Mouse (Mus musculus) C2C12 (cell line): ENCODE results near the gene Hdac8.

Experiments used
- CEBPB ChIP-seq: IDR thresholded peaks from one replicate; pipeline ENCODE4 v1.6.1; 2011; ENCODE audit warnings: low read depth, mild to moderate bottlenecking, control low read depth, moderate library complexity
- CTCF ChIP-seq: IDR thresholded peaks from one replicate; pipeline ENCODE4 v1.5.1; 2011; ENCODE audit not compliant: control insufficient read depth, insufficient read depth, insufficient read length
- MAX ChIP-seq: IDR thresholded peaks from one replicate; pipeline ENCODE4 v1.6.1; 2011; ENCODE audit warnings: mild to moderate bottlenecking, control low read depth
- MYOD1 ChIP-seq: IDR thresholded peaks from one replicate; pipeline ENCODE4 v1.6.1; 2011; ENCODE audit warnings: low read depth; ENCODE audit not compliant: control insufficient read depth, insufficient read length
- MYOG ChIP-seq: IDR thresholded peaks from one replicate; pipeline ENCODE4 v1.6.1; 2011; ENCODE audit not compliant: control insufficient read depth, insufficient read length; ENCODE audit errors: extremely low read depth
- USF1 ChIP-seq: IDR thresholded peaks from one replicate; pipeline ENCODE4 v1.6.1; 2011; ENCODE audit warnings: low read depth, mild to moderate bottlenecking, control low read depth, moderate library complexity

GRCm38 (mm10) chrX:102362244-102362643, 142.9 kb downstream of the Hdac8 start:
- no peak for TF ChIP-seq MYOG
- TF ChIP-seq CTCF = no peak
- TF ChIP-seq MAX = no peak
- no peak for TF ChIP-seq USF1
- TF ChIP-seq MYOD1 = no peak
- TF ChIP-seq CEBPB = no peak
